Mouse (Mus musculus): ENCODE results near the gene Pi4kb.

Gene Pi4kb

DNA sequence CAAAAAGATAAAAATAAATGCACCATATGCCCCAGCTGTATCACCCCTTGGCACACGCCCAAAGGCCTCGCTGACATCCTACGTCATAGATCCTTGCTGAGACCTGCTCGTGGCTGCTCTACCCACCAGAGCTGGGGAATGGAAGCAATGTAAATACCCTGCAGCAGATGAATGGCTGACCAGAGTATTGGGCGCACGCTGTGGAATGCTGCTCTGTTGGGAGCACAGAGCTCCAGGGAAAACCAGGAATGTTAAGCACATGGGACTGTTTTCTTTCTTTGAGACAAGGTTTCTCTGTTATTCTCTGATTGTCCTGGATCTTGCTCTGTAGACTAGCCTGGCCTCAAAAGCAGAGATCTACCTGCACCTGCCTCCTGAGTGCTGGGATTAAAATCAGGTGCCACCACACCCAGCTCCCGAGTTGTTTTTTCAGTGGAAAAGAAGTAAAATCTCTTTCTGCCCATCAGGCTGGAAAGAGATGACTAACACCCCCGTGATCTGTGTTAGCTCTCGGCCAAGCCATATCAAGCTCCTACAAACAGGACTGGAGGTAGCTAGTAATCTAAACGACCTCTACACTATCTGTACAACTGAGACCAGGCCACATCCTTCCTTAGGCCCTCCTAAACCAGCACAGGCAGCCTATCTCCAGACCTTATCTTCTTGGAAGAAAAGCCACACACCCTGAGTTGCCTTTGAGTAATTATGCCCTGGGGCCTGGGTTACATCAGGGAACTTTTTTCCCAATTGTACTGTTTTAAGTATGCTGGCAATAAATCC is 80.1 kb downstream of the Pi4kb start:
- in situ Hi-C loops (cut with MboI, MseI): no loop called here

DNA sequence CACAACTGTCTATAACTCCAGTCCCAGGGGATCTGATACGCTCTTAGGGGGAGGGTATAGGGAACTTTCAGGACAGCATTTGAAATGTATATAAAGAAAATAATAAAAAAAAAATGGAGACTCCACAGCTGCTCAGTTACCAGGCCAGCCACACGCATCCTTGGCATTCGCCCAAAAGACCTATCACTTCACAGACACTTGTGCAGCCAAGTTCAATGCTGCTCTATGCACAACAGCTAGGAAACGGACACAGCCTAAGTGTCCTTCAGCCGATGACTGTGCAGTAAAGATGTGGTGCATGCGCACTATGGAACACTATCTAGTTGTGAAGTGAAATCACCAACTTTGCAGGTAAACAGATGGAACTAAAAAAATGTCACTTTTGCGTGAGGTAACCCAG is 81.7 kb downstream of the Pi4kb start:
- in situ Hi-C loops (cut with MboI, MseI): no loop called here

All from T-helper 17 cell (primary cell).